Mouse (Mus musculus) thymus, postnatal 36 days (tissue): ENCODE data around the gene Tectb.

Experiments used
- DNase-seq, 2 experiments: peaks; one replicate each; pipeline ENCODE4 v3.0.0; 2022; ENCODE audit warnings: mixed read lengths in 2 of 2

Tectb gene

GRCm38 (mm10) chr19:55211698-55212097 is 31.2 kb downstream of the Tectb start:
- DNase-seq, result no peak

- no peak for DNase-seq
These were observed 33.2 kb downstream of the Tectb start for GRCm38 (mm10) chr19:55213617-55214340.

- no peak for DNase-seq
These were observed 36.3 kb downstream of the Tectb start for GRCm38 (mm10) chr19:55216876-55217275.

- DNase-seq, result no peak
These were observed 36.8 kb downstream of the Tectb start for GRCm38 (mm10) chr19:55217365-55217764.

- peak; percentile 72 to 77 for DNase-seq
These were observed 37.7 kb downstream of the Tectb start for GRCm38 (mm10) chr19:55218192-55218739.

- no peak for DNase-seq
These were observed 38.2 kb downstream of the Tectb start for GRCm38 (mm10) chr19:55218741-55219221.

GRCm38 (mm10) chr19:55219359-55219758 is 38.8 kb downstream of the Tectb start:
- no peak for DNase-seq

- DNase-seq, result no peak
These were observed 40.7 kb downstream of the Tectb start for GRCm38 (mm10) chr19:55221208-55221607.

- no peak for DNase-seq
These were observed 41.7 kb downstream of the Tectb start for GRCm38 (mm10) chr19:55222268-55222667.

- DNase-seq, result no peak
These were observed 46.1 kb downstream of the Tectb start for GRCm38 (mm10) chr19:55226621-55227020.

- no peak for DNase-seq
These were observed 46.6 kb downstream of the Tectb start for GRCm38 (mm10) chr19:55227135-55227534.

- DNase-seq, result no peak
These were observed 50.5 kb downstream of the Tectb start for GRCm38 (mm10) chr19:55231081-55231480.

- DNase-seq, result no peak
These were observed 51.6 kb downstream of the Tectb start for GRCm38 (mm10) chr19:55232136-55232535.

GRCm38 (mm10) chr19:55236026-55236425 is 55.5 kb downstream of the Tectb start:
- no peak for DNase-seq

GRCm38 (mm10) chr19:55236564-55236963 is 56.0 kb downstream of the Tectb start:
- no peak for DNase-seq

- no peak for DNase-seq
These were observed 59.4 kb downstream of the Tectb start for GRCm38 (mm10) chr19:55239766-55240426.

- DNase-seq, result no peak
These were observed 60.7 kb downstream of the Tectb start, which contains the start of gene Gucy2g for GRCm38 (mm10) chr19:55241186-55241645. Gucy2g (minus strand) TSS chr19:55241236.

GRCm38 (mm10) chr19:55244791-55245231 is 64.3 kb downstream of the Tectb start:
- DNase-seq, result no peak
